9 mouse cellular contexts compared by ENCODE assay signal in genomic region chr13:51103111-51103725, GRCm38 (mm10). TPM values are rescaled to one million over a fixed set of nuclear protein-coding genes. Genes with fewer than 3 reads are reported as not detected.
DNase-seq lines count a peak whose midpoint lies in the region; ATAC-seq and TF ChIP-seq lines count a peak whose summit lies in the region.
"Had no signal": no experiment of that assay in that cellular context is flagged by ENCODE, and none has a peak within 500 bp of the region (broad histone marks: within the 10 kb centered on the region; RNA-seq: fewer than 3 reads in every experiment).

No protein-coding gene starts in this region.

- TF ChIP-seq EP300 in heart, adult 2 months (IDR thresholded peaks at IDR 0.05; ENCODE audit: insufficient read depth, low read depth, low read length), result no peak

- 72% methylated on average over 9 of the region's 9 CpGs for WGBS in lung, embryonic 14.5 days
- WGBS in heart, adult 2 months, result 24% methylated on average over 9 of the region's 9 CpGs
- 91% methylated on average over 9 of the region's 9 CpGs for WGBS in hindbrain, embryonic 14.5 days
- WGBS in neural tube, embryonic 12.5 days, result 82% methylated on average over 9 of the region's 9 CpGs

- peaks cover 11% of the 10 kb centered on the region for H3K4me1 ChIP-seq in lung, embryonic 14.5 days (ENCODE audit: insufficient read depth)
- H3K4me1 ChIP-seq in heart, adult 2 months (ENCODE audit: control insufficient read depth, insufficient read depth, low read length), result peaks cover 7% of the 10 kb centered on the region
- H3K4me1 ChIP-seq in hindbrain, embryonic 14.5 days (replicated peaks; ENCODE audit: control insufficient read depth, insufficient read depth, low read length), result peaks cover 21% of the 10 kb centered on the region
- H3K4me1 ChIP-seq in neural tube, embryonic 12.5 days, result peaks cover 6% of the 10 kb centered on the region; the same call in 1 of the 2 replicates

- H3K4me3 ChIP-seq in lung, embryonic 14.5 days (ENCODE audit: low read depth, low read length), result peak overlapping the region; percentile 80
- H3K4me3 ChIP-seq in heart, adult 2 months, result 0 out of 2 replicates have a peak overlapping the region, but pooled peaks have one; percentile 7
- no peak overlapping the region for H3K4me3 ChIP-seq in hindbrain, embryonic 14.5 days (replicated peaks; ENCODE audit: low read length)
- H3K4me3 ChIP-seq in neural tube, embryonic 12.5 days, result no peak overlapping the region

- intact Hi-C loops in heart, adult 2 months (cut with DNase I), result loop anchor here (2.0 to 5.0 kb wide), 3 partner anchors 18 to 314 kb away; no protein-coding TSS in a partner anchor

- no peaks in the 10 kb centered on the region for H3K9me3 ChIP-seq in lung, embryonic 14.5 days (ENCODE audit: low read depth, low read length)
- H3K9me3 ChIP-seq in hindbrain, embryonic 14.5 days (ENCODE audit: control insufficient read depth, low read length), result no peaks in the 10 kb centered on the region
- peaks cover 18% of the 10 kb centered on the region; the same call in 1 of the 2 replicates for H3K9me3 ChIP-seq in neural tube, embryonic 12.5 days

- no peak for DNase-seq in lung, embryonic 14.5 days
- no peak for DNase-seq in lung, postnatal 4 days
- DNase-seq in heart, adult 2 months, result peak; percentile 26 to 31
- no peak for DNase-seq in hindbrain, embryonic 14.5 days (ENCODE audit: low spot score)
- no peak for DNase-seq in yolk sac, embryonic 10.5 days (ENCODE audit: low spot score)
- no peak for DNase-seq in cerebellum, adult 8-10 months
- DNase-seq: layer of hippocampus, postnatal 36 days; right cerebral cortex, postnatal 25 days had no signal

- no peak for TF ChIP-seq CTCF in lung, embryonic 14.5 days (IDR thresholded peaks at IDR 0.05; ENCODE audit: low read depth)
- TF ChIP-seq CTCF in heart, adult 2 months (IDR thresholded peaks at IDR 0.05), result no peak

- peak overlapping the region; percentile 92 for H3K4me2 ChIP-seq in lung, embryonic 14.5 days
- H3K4me2 ChIP-seq in hindbrain, embryonic 14.5 days (replicated peaks), result peak overlapping the region; percentile 59; the same call in 1 of the 2 replicates
- H3K4me2 ChIP-seq in neural tube, embryonic 12.5 days (replicated peaks), result peak overlapping the region; percentile 59; the same call in 1 of the 2 replicates

- H3K36me3 ChIP-seq in lung, embryonic 14.5 days (ENCODE audit: insufficient read depth), result peaks cover 3% of the 10 kb centered on the region; the same call in 1 of the 2 replicates
- H3K36me3 ChIP-seq in heart, adult 2 months (ENCODE audit: control insufficient read depth, insufficient read depth, low read length), result peaks cover 2% of the 10 kb centered on the region; the same call in 1 of the 2 replicates
- H3K36me3 ChIP-seq in hindbrain, embryonic 14.5 days (replicated peaks; ENCODE audit: control insufficient read depth, insufficient read depth), result no peaks in the 10 kb centered on the region
- peaks cover 25% of the 10 kb centered on the region for H3K36me3 ChIP-seq in neural tube, embryonic 12.5 days

- no peaks in the 10 kb centered on the region for H3K27me3 ChIP-seq in lung, embryonic 14.5 days (ENCODE audit: insufficient read depth, low read length)
- H3K27me3 ChIP-seq in heart, adult 2 months (ENCODE audit: control insufficient read depth, insufficient read depth, low read length), result no peaks in the 10 kb centered on the region
- H3K27me3 ChIP-seq in hindbrain, embryonic 14.5 days (ENCODE audit: control insufficient read depth, insufficient read depth, low read length), result no peaks in the 10 kb centered on the region
- H3K27me3 ChIP-seq in neural tube, embryonic 12.5 days (replicated peaks), result no peaks in the 10 kb centered on the region

- H3K27ac ChIP-seq in lung, embryonic 14.5 days (ENCODE audit: low read depth), result peak overlapping the region; percentile 58; the same call in 1 of the 2 replicates
- peak overlapping the region; percentile 3 for H3K27ac ChIP-seq in heart, adult 2 months
- H3K27ac ChIP-seq in hindbrain, embryonic 14.5 days, result no peak overlapping the region
- no peak overlapping the region for H3K27ac ChIP-seq in neural tube, embryonic 12.5 days

- H3K9ac ChIP-seq in lung, embryonic 14.5 days, result peak overlapping the region; percentile 5; the same call in 1 of the 2 replicates
- no peak overlapping the region for H3K9ac ChIP-seq in heart, adult 2 months (ENCODE audit: low read depth, low read length)
- no peak overlapping the region for H3K9ac ChIP-seq in hindbrain, embryonic 14.5 days
- H3K9ac ChIP-seq in neural tube, embryonic 12.5 days, result no peak overlapping the region

- H3K79me2 ChIP-seq in heart, adult 2 months (replicated peaks; ENCODE audit: control insufficient read depth, insufficient read depth, low read length), result peaks cover 7% of the 10 kb centered on the region; the same call in 1 of the 2 replicates

- TF ChIP-seq POLR2A in heart, adult 2 months (IDR thresholded peaks at IDR 0.05; ENCODE audit: insufficient read depth, low read depth, low read length), result no peak

- ATAC-seq in lung, embryonic 14.5 days (ENCODE audit: insufficient read depth), result no peak
- ATAC-seq in hindbrain, embryonic 14.5 days (ENCODE audit: low FRiP score), result no peak
- no peak for ATAC-seq in neural tube, embryonic 12.5 days (ENCODE audit: low FRiP score, low read depth)

RNA-seq across cellular contexts. Expression of gene Spin1, which starts 2.5 kb away (rescaled TPM):
- 108 and 110 TPM in 2 replicates for polyA plus RNA-seq in lung, embryonic 14.5 days (2014; fragmentation: Nextera tagmentation; extraction: Ambion mirVana)
- total RNA-seq in heart, adult 2 months (2021), result 10 to 100 TPM; 33.5 to 33.7 TPM
- polyA plus RNA-seq in heart, adult 2 months (2012; rRNA removed), result 14.2 and 22.5 TPM in 2 replicates
- 172 and 194 TPM in 2 replicates for polyA plus RNA-seq in hindbrain, embryonic 14.5 days (2014; fragmentation: Nextera tagmentation; extraction: Ambion mirVana)
- 111 and 112 TPM in 2 replicates for polyA plus RNA-seq in neural tube, embryonic 12.5 days (2016; fragmentation: Nextera tagmentation; extraction: Ambion mirVana)

Comparison
In these comparisons a context has a peak if more than half of its experiments do, and no peak if none do; other contexts are left out.
1. DNase-seq: peak in heart, adult 2 months (2 of 2); none in lung, embryonic 14.5 days (single experiment), lung, postnatal 4 days (0 of 2), hindbrain, embryonic 14.5 days (single experiment), yolk sac, embryonic 10.5 days (single experiment) and cerebellum, adult 8-10 months (single experiment).
2. H3K27ac ChIP-seq: peak in lung, embryonic 14.5 days (single experiment) and heart, adult 2 months (single experiment); none in hindbrain, embryonic 14.5 days (single experiment) and neural tube, embryonic 12.5 days (single experiment).
3. H3K4me3 ChIP-seq: peak in lung, embryonic 14.5 days (single experiment) and heart, adult 2 months (single experiment); none in hindbrain, embryonic 14.5 days (single experiment) and neural tube, embryonic 12.5 days (single experiment).
4. Peak in every context shown above with its lines, with median percentiles within 50 percentile points of each other: H3K4me2 ChIP-seq.